Mouse (Mus musculus): ENCODE data around the gene Ilf2.

- no peak for TF ChIP-seq POLR2A (IDR thresholded peaks at IDR 0.05; ENCODE audit: extremely low read depth, insufficient read depth, low read length)
- no peak for TF ChIP-seq CTCF (IDR thresholded peaks at IDR 0.05; ENCODE audit: low read depth, low read length)
These were observed 50.1 kb downstream of the Ilf2 start for GRCm38 (mm10) chr3:90526076-90526475.

All from liver, adult 2 months (tissue).